Mouse (Mus musculus): Measurements from ENCODE around the gene Nkiras2. TPM values are rescaled to one million over a fixed set of nuclear protein-coding genes. Genes with fewer than 3 reads are reported as not detected.

Nkiras2 gene
- polyA plus RNA-seq, 1 experiment from 2014 or later = 119 TPM

- Histone ChIP-seq H3K27ac (peak overlapping the region; percentile 92), H3K9me3 (no peaks in the 10 kb centered on the region), H3K4me1 (replicated peaks) (peaks cover 36% of the 10 kb centered on the region), H3K27me3 (ENCODE audit: insufficient read depth, poor library complexity, severe bottlenecking) (no peaks in the 10 kb centered on the region), H3K4me3 (peak overlapping the region; percentile 90), H3K36me3 (peaks cover 35% of the 10 kb centered on the region)
- peak; percentile 95 for DNase-seq (ENCODE audit: low spot score)
- under 1% methylated on average over 24 of the region's 24 CpGs for WGBS
Observed at GRCm38 (mm10) chr11:100622714-100623113, 3.7 kb downstream of the Nkiras2 start.

- WGBS = 75% methylated on average over 5 of the region's 5 CpGs
- no peak for DNase-seq (ENCODE audit: low spot score)
Observed at GRCm38 (mm10) chr11:100623867-100624266, 4.8 kb downstream of the Nkiras2 start.

GRCm38 (mm10) chr11:100625754-100626700 lies 7.0 kb downstream of the Nkiras2 start:
- WGBS = 94% methylated on average over 23 of the region's 23 CpGs
- no peaks in the 10 kb centered on the region for H3K9me3 ChIP-seq

More at GRCm38 (mm10) chr11:100623867-100624266, 4.8 kb downstream of the Nkiras2 start:
- H3K9me3 ChIP-seq = no peaks in the 10 kb centered on the region
- H3K4me1 ChIP-seq (replicated peaks) = peaks cover 30% of the 10 kb centered on the region
- H3K27ac ChIP-seq = no peak overlapping the region
- H3K27me3 ChIP-seq (ENCODE audit: insufficient read depth, poor library complexity, severe bottlenecking) = no peaks in the 10 kb centered on the region
- H3K4me3 ChIP-seq = peak overlapping the region; percentile 90
- peaks cover 35% of the 10 kb centered on the region for H3K36me3 ChIP-seq

GRCm38 (mm10) chr11:100626701-100627195 lies 7.7 kb downstream of the Nkiras2 start:
- no peaks in the 10 kb centered on the region for H3K9me3 ChIP-seq
- whole genome bisulfite sequencing = 25% methylated on average over 9 of the region's 9 CpGs
- no peak overlapping the region for H3K4me3 ChIP-seq
- H3K4me1 ChIP-seq (replicated peaks) = peaks cover 35% of the 10 kb centered on the region
- peak; percentile 66 for DNase-seq (ENCODE audit: low spot score)
- H3K36me3 ChIP-seq = peaks cover 35% of the 10 kb centered on the region
- H3K27me3 ChIP-seq (ENCODE audit: insufficient read depth, poor library complexity, severe bottlenecking) = no peaks in the 10 kb centered on the region
- no peak overlapping the region for H3K27ac ChIP-seq

More at GRCm38 (mm10) chr11:100625754-100626700, 7.0 kb downstream of the Nkiras2 start:
- H3K4me1 ChIP-seq (replicated peaks) = peaks cover 35% of the 10 kb centered on the region
- H3K36me3 ChIP-seq = peaks cover 35% of the 10 kb centered on the region
- no peaks in the 10 kb centered on the region for H3K27me3 ChIP-seq (ENCODE audit: insufficient read depth, poor library complexity, severe bottlenecking)
- no peak overlapping the region for H3K4me3 ChIP-seq
- no peak overlapping the region for H3K27ac ChIP-seq
- DNase-seq (ENCODE audit: low spot score) = no peak

GRCm38 (mm10) chr11:100628056-100628455 lies 9.0 kb downstream of the Nkiras2 start:
- Histone ChIP-seq H3K9me3 (no peaks in the 10 kb centered on the region), H3K4me3 (no peak overlapping the region), H3K27me3 (ENCODE audit: insufficient read depth, poor library complexity, severe bottlenecking) (no peaks in the 10 kb centered on the region; the same call in 1 of the 2 replicates), H3K27ac (no peak overlapping the region), H3K4me1 (replicated peaks) (peaks cover 30% of the 10 kb centered on the region), H3K36me3 (peaks cover 35% of the 10 kb centered on the region)
- no peak for DNase-seq (ENCODE audit: low spot score)
- 93% methylated on average over 5 of the region's 5 CpGs for WGBS

- Histone ChIP-seq H3K4me3 (no peak overlapping the region), H3K9me3 (no peaks in the 10 kb centered on the region), H3K27me3 (ENCODE audit: insufficient read depth, poor library complexity, severe bottlenecking) (no peaks in the 10 kb centered on the region; the same call in 1 of the 2 replicates), H3K4me1 (replicated peaks) (peaks cover 22% of the 10 kb centered on the region), H3K27ac (peak overlapping the region; percentile 56; the same call in 1 of the 2 replicates), H3K36me3 (peaks cover 35% of the 10 kb centered on the region)
- 61% methylated on average over 13 of the region's 13 CpGs for WGBS
- DNase-seq (ENCODE audit: low spot score) = no peak
Observed at GRCm38 (mm10) chr11:100628862-100629352, 9.9 kb downstream of the Nkiras2 start.

- Histone ChIP-seq H3K4me1 (replicated peaks) (peaks cover 7% of the 10 kb centered on the region), H3K27ac (no peak overlapping the region), H3K27me3 (ENCODE audit: insufficient read depth, poor library complexity, severe bottlenecking) (peaks cover 19% of the 10 kb centered on the region), H3K4me3 (no peak overlapping the region), H3K9me3 (no peaks in the 10 kb centered on the region), H3K36me3 (no peaks in the 10 kb centered on the region)
- WGBS = 78% methylated on average over 7 of the region's 7 CpGs
- DNase-seq (ENCODE audit: low spot score) = no peak
Observed at GRCm38 (mm10) chr11:100634530-100634929, 15.5 kb downstream of the Nkiras2 start.

- peak; percentile 68 for DNase-seq (ENCODE audit: low spot score)
- H3K4me3 ChIP-seq = peak overlapping the region; percentile 49
- WGBS = 8% methylated on average over 52 of the region's 52 CpGs
- H3K4me1 ChIP-seq (replicated peaks) = peaks cover 15% of the 10 kb centered on the region
- peak overlapping the region; percentile 13; the same call in 1 of the 2 replicates for H3K27ac ChIP-seq
- H3K36me3 ChIP-seq = no peaks in the 10 kb centered on the region
- H3K27me3 ChIP-seq (ENCODE audit: insufficient read depth, poor library complexity, severe bottlenecking) = peaks cover 50% of the 10 kb centered on the region
- no peaks in the 10 kb centered on the region for H3K9me3 ChIP-seq
Observed at GRCm38 (mm10) chr11:100640159-100640906, 21.3 kb downstream of the Nkiras2 start.

GRCm38 (mm10) chr11:100643612-100644575 lies 24.9 kb downstream of the Nkiras2 start:
- Histone ChIP-seq H3K36me3 (no peaks in the 10 kb centered on the region), H3K27me3 (ENCODE audit: insufficient read depth, poor library complexity, severe bottlenecking) (peaks cover 46% of the 10 kb centered on the region), H3K4me1 (replicated peaks) (peaks cover 15% of the 10 kb centered on the region), H3K9me3 (no peaks in the 10 kb centered on the region), H3K4me3 (no peak overlapping the region), H3K27ac (no peak overlapping the region)
- DNase-seq (ENCODE audit: low spot score) = no peak
- 72% methylated on average over 15 of the region's 15 CpGs for WGBS

GRCm38 (mm10) chr11:100646265-100646664 lies 27.2 kb downstream of the Nkiras2 start:
- Histone ChIP-seq H3K4me1 (replicated peaks) (0 out of 2 replicates have a peak, but pooled peaks cover 8% of the 10 kb centered on the region), H3K36me3 (no peaks in the 10 kb centered on the region), H3K27me3 (ENCODE audit: insufficient read depth, poor library complexity, severe bottlenecking) (peaks cover 46% of the 10 kb centered on the region), H3K4me3 (no peak overlapping the region), H3K9me3 (no peaks in the 10 kb centered on the region), H3K27ac (no peak overlapping the region)
- 21% methylated on average over 1 of the region's 1 CpGs for WGBS
- DNase-seq (ENCODE audit: low spot score) = peak; percentile 59

GRCm38 (mm10) chr11:100648405-100648804 lies 29.4 kb downstream of the Nkiras2 start:
- H3K4me3 ChIP-seq = no peak overlapping the region
- no peaks in the 10 kb centered on the region for H3K9me3 ChIP-seq
- 89% methylated on average over 8 of the region's 8 CpGs for WGBS
- 0 out of 2 replicates have a peak, but pooled peaks cover 8% of the 10 kb centered on the region for H3K4me1 ChIP-seq (replicated peaks)
- no peak for DNase-seq (ENCODE audit: low spot score)
- H3K27me3 ChIP-seq (ENCODE audit: insufficient read depth, poor library complexity, severe bottlenecking) = peaks cover 52% of the 10 kb centered on the region
- H3K27ac ChIP-seq = no peak overlapping the region
- no peaks in the 10 kb centered on the region for H3K36me3 ChIP-seq
